Mouse (Mus musculus) limb, embryonic 11.5 days (tissue): Measurements from ENCODE around the gene Lrrc4b. TPM values are rescaled to one million over a fixed set of nuclear protein-coding genes. Genes with fewer than 3 reads are reported as not detected.

Experiments
- ATAC-seq: fragments of 200-750 bp; cut with Nextera tagmentation; 2 replicates; pipeline ENCODE4 v1.8.0; 2017; ENCODE audit warnings: low read depth; ENCODE audit not compliant: insufficient number of reproducible peaks, low FRiP score, low TSS enrichment
- DNase-seq: peaks from one replicate; pipeline ENCODE4 v3.0.0-alpha.2; 2015; ENCODE audit warnings: low spot score
- H3K27ac ChIP-seq: fragments of 300-500 bp; sonication (generic); replicated peaks from 2 replicates; pipeline ENCODE4 v1.5.1; 2014; ENCODE audit warnings: low read depth, mild to moderate bottlenecking, low read length
- H3K27me3 ChIP-seq: fragments of 300-500 bp; sonication (generic); 2 replicates; pipeline ENCODE4 v1.6.1; 2014; ENCODE audit warnings: mild to moderate bottlenecking, low read length, mixed read lengths; ENCODE audit not compliant: control insufficient read depth, insufficient read depth
- H3K36me3 ChIP-seq: fragments of 300-500 bp; sonication (generic); 2 replicates; pipeline ENCODE4 v1.6.1; 2014; ENCODE audit warnings: mild to moderate bottlenecking, low read length, moderate library complexity, mixed read lengths; ENCODE audit not compliant: control insufficient read depth, insufficient read depth
- H3K4me1 ChIP-seq: fragments of 300-500 bp; sonication (generic); 2 replicates; pipeline ENCODE4 v1.6.1; 2014; ENCODE audit warnings: low read length, mixed read lengths; ENCODE audit not compliant: control insufficient read depth, insufficient read depth
- H3K4me2 ChIP-seq: fragments of 300-500 bp; sonication (generic); 2 replicates; pipeline ENCODE4 v1.6.1; 2014; ENCODE audit warnings: low read depth, mild to moderate bottlenecking, moderate library complexity; ENCODE audit not compliant: severe bottlenecking
- H3K4me3 ChIP-seq: fragments of 300-500 bp; sonication (generic); 2 replicates; pipeline ENCODE4 v1.5.1; 2014; ENCODE audit warnings: low read depth, low read length
- H3K9ac ChIP-seq: fragments of 300-500 bp; sonication (generic); 2 replicates; pipeline ENCODE4 v1.6.1; 2014; ENCODE audit warnings: mild to moderate bottlenecking, low read length
- H3K9me3 ChIP-seq: fragments of 300-500 bp; sonication (generic); 2 replicates; pipeline ENCODE4 v1.6.1; 2016; ENCODE audit warnings: low read length; ENCODE audit not compliant: control insufficient read depth
- WGBS: fragments of 180-500 bp; shearing (Covaris S2); extraction: QIAGEN DNeasy Blood & Tissue Kit; methylation state at CpG from one replicate; pipeline ENCODE4 v1.1.7; 2014; 5-methylcytosine and 5-hydroxymethylcytosine counted together
- polyA plus RNA-seq: library from polyadenylated mRNA; unstranded; fragments of >200 nt; fragmentation: Nextera tagmentation; extraction: Ambion mirVana; gene quantifications from 2 replicates; pipeline ENCODE4 v1.2.1, GENCODE M21; 2014

Lrrc4b gene
- 0.51 and 0.60 TPM in 2 replicates for polyA plus RNA-seq

GRCm38 (mm10) chr7:44428968-44429521 is at the start of gene Lrrc4b:
Lrrc4b (plus strand) TSS chr7:44429018.
- Histone ChIP-seq H3K4me2 (peak within 1 kb of the TSS; percentile 86), H3K4me3 (peak within 1 kb of the TSS; percentile 53), H3K9me3 (no peaks in the 10 kb centered on the region; the same call in 1 of the 2 replicates), H3K36me3 (no peaks in the 10 kb centered on the region), H3K27me3 (peaks cover 43% of the 10 kb centered on the region), H3K9ac (peak within 1 kb of the TSS; percentile 64), H3K4me1 (peaks cover 7% of the 10 kb centered on the region; the same call in 1 of the 2 replicates), H3K27ac (no peak within 1 kb of the TSS)
- DNase-seq = peak; percentile 75
- ATAC-seq = peak; percentile 61
- under 1% methylated on average over 32 of the region's 69 CpGs for WGBS

- ATAC-seq = no peak
These were observed 46.3 kb upstream of the Lrrc4b start for GRCm38 (mm10) chr7:44382541-44382940.

DNA sequence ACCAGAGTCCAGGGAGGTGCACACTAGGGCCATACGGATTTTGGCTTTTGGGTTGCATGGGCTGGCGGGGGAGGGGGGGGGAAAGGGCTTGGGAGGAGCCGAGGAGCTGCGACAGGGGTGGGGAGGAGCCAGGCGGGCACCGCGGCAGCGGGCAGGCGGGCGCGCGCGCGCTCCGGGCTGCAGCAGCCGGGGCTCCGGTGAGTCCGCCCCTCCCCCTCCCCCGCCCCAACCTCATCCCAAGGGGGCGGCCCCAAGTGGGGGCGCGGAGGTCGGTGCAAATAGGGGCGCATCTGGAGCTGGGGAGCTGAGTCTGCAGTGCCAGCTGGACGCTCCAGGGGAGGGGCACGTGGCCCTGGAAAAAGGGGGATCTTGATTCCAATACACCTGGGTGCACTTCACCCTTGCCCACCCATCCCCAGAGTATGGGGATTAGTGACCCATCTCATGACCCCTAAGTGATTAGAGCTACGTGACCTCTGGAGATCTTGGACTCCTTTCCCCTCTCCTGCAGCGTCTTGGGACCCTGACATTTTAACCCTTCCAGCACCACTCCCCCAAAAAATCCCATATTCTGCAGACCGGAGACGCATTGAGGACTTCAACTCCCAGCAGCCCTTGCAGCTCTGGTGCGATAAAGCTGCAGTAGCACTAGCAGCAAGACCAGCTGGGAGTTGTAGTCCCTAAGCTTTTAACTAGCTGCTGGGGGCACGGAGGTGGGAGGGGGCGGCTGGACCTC is 44.7 kb upstream of the Lrrc4b start, which contains the start of gene Syt3:
Gene Syt3 (plus strand): TSS at position 123 of the 736 bp plus-strand sequence.
- H3K9me3 ChIP-seq = no peaks in the 10 kb centered on the region
- no peak within 1 kb of the TSS for H3K27ac ChIP-seq
- H3K4me1 ChIP-seq = 0 out of 2 replicates have a peak, but pooled peaks cover 2% of the 10 kb centered on the region
- peak within 1 kb of the TSS; percentile 90 for H3K4me2 ChIP-seq
- H3K4me3 ChIP-seq = peak within 1 kb of the TSS; percentile 46
- ATAC-seq (peak; percentile 84), DNase-seq (peak; percentile 80)
- H3K36me3 ChIP-seq = no peaks in the 10 kb centered on the region
- peak within 1 kb of the TSS; percentile 49 for H3K9ac ChIP-seq
- WGBS = under 1% methylated on average over 28 of the region's 33 CpGs
- peaks cover 6% of the 10 kb centered on the region for H3K27me3 ChIP-seq

More at GRCm38 (mm10) chr7:44382541-44382940, 46.3 kb upstream of the Lrrc4b start:
- H3K4me1 ChIP-seq = 0 out of 2 replicates have a peak, but pooled peaks cover 2% of the 10 kb centered on the region
- no peaks in the 10 kb centered on the region for H3K9me3 ChIP-seq
- H3K27me3 ChIP-seq = peaks cover 6% of the 10 kb centered on the region
- H3K4me2 ChIP-seq = no peak overlapping the region
- WGBS = 76% methylated on average over 12 of the region's 12 CpGs
- H3K36me3 ChIP-seq = no peaks in the 10 kb centered on the region
- no peak overlapping the region for H3K27ac ChIP-seq
- no peak overlapping the region for H3K9ac ChIP-seq
- DNase-seq = no peak
- no peak overlapping the region for H3K4me3 ChIP-seq

- ATAC-seq (peak; percentile 48), DNase-seq (no peak)
- peak overlapping the region; percentile 90 for H3K4me2 ChIP-seq
- H3K36me3 ChIP-seq = no peaks in the 10 kb centered on the region
- no peak overlapping the region for H3K9ac ChIP-seq
- 0 out of 2 replicates have a peak, but pooled peaks cover 2% of the 10 kb centered on the region for H3K4me1 ChIP-seq
- peak overlapping the region; percentile 46 for H3K4me3 ChIP-seq
- no peaks in the 10 kb centered on the region for H3K9me3 ChIP-seq
- H3K27ac ChIP-seq = no peak overlapping the region
- 0% methylated on average over 16 of the region's 17 CpGs for WGBS
- H3K27me3 ChIP-seq = peaks cover 6% of the 10 kb centered on the region
These were observed 44.1 kb upstream of the Lrrc4b start for GRCm38 (mm10) chr7:44384716-44385059.

- peak within 1 kb of the TSS; percentile 90 for H3K4me2 ChIP-seq
- 0 out of 2 replicates have a peak, but pooled peaks cover 2% of the 10 kb centered on the region for H3K4me1 ChIP-seq
- no peak for ATAC-seq
- no peak for DNase-seq
- 74% methylated on average over 12 of the region's 12 CpGs for WGBS
- H3K27me3 ChIP-seq = peaks cover 6% of the 10 kb centered on the region
- H3K9ac ChIP-seq = no peak within 1 kb of the TSS
- no peaks in the 10 kb centered on the region for H3K36me3 ChIP-seq
- H3K4me3 ChIP-seq = peak within 1 kb of the TSS; percentile 46
- no peak within 1 kb of the TSS for H3K27ac ChIP-seq
- H3K9me3 ChIP-seq = no peaks in the 10 kb centered on the region
These were observed 43.1 kb upstream of the Lrrc4b start, which contains the start of gene 1700008O03Rik for GRCm38 (mm10) chr7:44385720-44386119. 1700008O03Rik (minus strand) TSS chr7:44385820.

GRCm38 (mm10) chr7:44391831-44392230 is 37.0 kb upstream of the Lrrc4b start:
- H3K4me3 ChIP-seq = no peak overlapping the region
- no peak overlapping the region for H3K4me2 ChIP-seq
- DNase-seq (no peak), ATAC-seq (no peak)
- WGBS = 79% methylated on average over 4 of the region's 4 CpGs
- H3K4me1 ChIP-seq = no peaks in the 10 kb centered on the region
- no peak overlapping the region for H3K9ac ChIP-seq
- H3K36me3 ChIP-seq = no peaks in the 10 kb centered on the region
- H3K9me3 ChIP-seq = no peaks in the 10 kb centered on the region
- H3K27ac ChIP-seq = no peak overlapping the region
- no peaks in the 10 kb centered on the region for H3K27me3 ChIP-seq

- Histone ChIP-seq H3K4me1 (no peaks in the 10 kb centered on the region), H3K9ac (no peak overlapping the region), H3K9me3 (no peaks in the 10 kb centered on the region), H3K36me3 (no peaks in the 10 kb centered on the region), H3K4me2 (no peak overlapping the region), H3K27ac (no peak overlapping the region), H3K4me3 (no peak overlapping the region), H3K27me3 (no peaks in the 10 kb centered on the region)
- 87% methylated on average over 14 of the region's 14 CpGs for WGBS
- ATAC-seq (no peak), DNase-seq (no peak)
These were observed 36.5 kb upstream of the Lrrc4b start for GRCm38 (mm10) chr7:44392341-44392740.

- WGBS = 92% methylated on average over 17 of the region's 17 CpGs
- no peak for ATAC-seq
- H3K27me3 ChIP-seq = no peaks in the 10 kb centered on the region
These were observed 35.5 kb upstream of the Lrrc4b start for GRCm38 (mm10) chr7:44393284-44393683.

More at GRCm38 (mm10) chr7:44393284-44393683, 35.5 kb upstream of the Lrrc4b start:
- H3K9ac ChIP-seq = no peak overlapping the region
- no peaks in the 10 kb centered on the region for H3K36me3 ChIP-seq
- no peak overlapping the region for H3K4me2 ChIP-seq
- H3K4me3 ChIP-seq = no peak overlapping the region
- H3K4me1 ChIP-seq = no peaks in the 10 kb centered on the region
- H3K27ac ChIP-seq = no peak overlapping the region
- H3K9me3 ChIP-seq = no peaks in the 10 kb centered on the region
- DNase-seq = no peak
